Mouse (Mus musculus) MEL (cell line): Measurements from ENCODE around the gene Kcmf1. TPM values are rescaled to one million over a fixed set of nuclear protein-coding genes. Genes with fewer than 3 reads are reported as not detected.

Experiments
- DNase-seq: peaks from one replicate; pipeline ENCODE4 v3.0.0; 2011; ENCODE audit warnings: low read depth, low spot score
- H3K27ac ChIP-seq: 2 replicates; pipeline ENCODE4 v1.5.1; 2012; ENCODE audit warnings: low read depth, mild to moderate bottlenecking, control low read depth, low read length, moderate library complexity; ENCODE audit not compliant: control insufficient read depth
- H3K27me3 ChIP-seq, 2 experiments: fragments of 150-350 bp in 1 of 2; sonication (generic) in 1 of 2; 2 replicates each; pipeline ENCODE4 v1.6.1; 2012; ENCODE audit warnings: low read length in 2 of 2, mild to moderate bottlenecking in 2 of 2, improper control_type of control experiment in 1 of 2, moderate library complexity in 1 of 2; ENCODE audit not compliant: insufficient read depth in 2 of 2, control insufficient read depth in 1 of 2
- H3K36me3 ChIP-seq, 2 experiments: 2 replicates each; pipeline ENCODE4 v1.6.1; 2012 to 2014; ENCODE audit warnings: low read length in 2 of 2, improper control_type of control experiment in 1 of 2, inconsistent platforms in 1 of 2, mild to moderate bottlenecking in 1 of 2; ENCODE audit not compliant: insufficient read depth in 2 of 2, control insufficient read depth in 1 of 2
- H3K4me1 ChIP-seq, 2 experiments: fragments of 150-350 bp in 1 of 2; sonication (generic) in 1 of 2; 2 replicates each; pipeline ENCODE4 v1.6.1; 2012; ENCODE audit warnings: low read length in 2 of 2, improper control_type of control experiment in 1 of 2, mild to moderate bottlenecking in 1 of 2; ENCODE audit not compliant: insufficient read depth in 2 of 2, control insufficient read depth in 1 of 2
- H3K4me3 ChIP-seq, 2 experiments: fragments of 150-350 bp in 1 of 2; sonication (generic) in 1 of 2; 2 replicates each; pipeline ENCODE4 v1.5.1; 2012; ENCODE audit warnings: low read depth in 2 of 2, low read length in 2 of 2, mild to moderate bottlenecking in 2 of 2, moderate library complexity in 2 of 2, control low read depth in 1 of 2, improper control_type of control experiment in 1 of 2; ENCODE audit not compliant: control insufficient read depth in 1 of 2, insufficient read depth in 1 of 2
- H3K79me2 ChIP-seq: 2 replicates; pipeline ENCODE4 v1.6.1; 2012; ENCODE audit warnings: mild to moderate bottlenecking, low read length, moderate library complexity; ENCODE audit not compliant: control insufficient read depth, poor library complexity, insufficient read depth
- H3K9ac ChIP-seq: 2 replicates; pipeline ENCODE4 v1.6.1; 2012; ENCODE audit warnings: low read depth, mild to moderate bottlenecking, control low read depth, low read length, moderate library complexity; ENCODE audit not compliant: control insufficient read depth, poor library complexity, severe bottlenecking
- H3K9me3 ChIP-seq: fragments of 150-350 bp; sonication (generic); replicated peaks from 2 replicates; pipeline ENCODE4 v1.6.1; 2012; ENCODE audit warnings: mild to moderate bottlenecking, low read length, improper control_type of control experiment, moderate library complexity; ENCODE audit not compliant: insufficient read depth
- E2F4 ChIP-seq: IDR thresholded peaks from 2 replicates; pipeline ENCODE4 v1.6.1; 2011; ENCODE audit warnings: low read depth, low read length, improper control_type of control experiment, borderline replicate concordance
- ELF1 ChIP-seq: IDR thresholded peaks from 2 replicates; pipeline ENCODE4 v1.6.1; 2014; ENCODE audit warnings: low read depth, mild to moderate bottlenecking, inconsistent platforms, low read length, improper control_type of control experiment, moderate library complexity
- GABPA ChIP-seq: IDR thresholded peaks from 2 replicates; pipeline ENCODE4 v1.6.1; 2012; ENCODE audit warnings: low read depth, mild to moderate bottlenecking, inconsistent platforms, low read length, improper control_type of control experiment, moderate library complexity
- GATA1 ChIP-seq: IDR thresholded peaks from 2 replicates; pipeline ENCODE4 v1.6.1; 2011; ENCODE audit warnings: low read depth, low read length, improper control_type of control experiment
- HCFC1 ChIP-seq: IDR thresholded peaks from 2 replicates; pipeline ENCODE4 v1.6.1; 2012; ENCODE audit warnings: low read depth, mild to moderate bottlenecking, inconsistent platforms, low read length, improper control_type of control experiment, moderate library complexity
- JUND ChIP-seq: IDR thresholded peaks from 2 replicates; pipeline ENCODE4 v1.6.1; 2011; ENCODE audit warnings: low read depth, mild to moderate bottlenecking, improper control_type of control experiment, low read length
- MAFK ChIP-seq: IDR thresholded peaks from 2 replicates; pipeline ENCODE4 v1.6.1; 2011; ENCODE audit warnings: low read depth, mild to moderate bottlenecking, low read length, improper control_type of control experiment, borderline replicate concordance
- MAX ChIP-seq: IDR thresholded peaks from 2 replicates; pipeline ENCODE4 v1.6.1; 2011; ENCODE audit warnings: low read length, improper control_type of control experiment
- MAZ ChIP-seq: IDR thresholded peaks from 2 replicates; pipeline ENCODE4 v1.6.1; 2012; ENCODE audit warnings: low read depth, mild to moderate bottlenecking, inconsistent platforms, low read length, improper control_type of control experiment
- MEF2A ChIP-seq: IDR thresholded peaks from 2 replicates; pipeline ENCODE4 v1.6.1; 2014; ENCODE audit warnings: low read depth, mild to moderate bottlenecking, inconsistent platforms, low read length, improper control_type of control experiment; ENCODE audit not compliant: poor library complexity, insufficient replicate concordance, severe bottlenecking; ENCODE audit errors: extremely low read depth
- MXI1 ChIP-seq: IDR thresholded peaks from 2 replicates; pipeline ENCODE4 v1.6.1; 2011; ENCODE audit warnings: mild to moderate bottlenecking, low read depth, low read length, improper control_type of control experiment
- NELFE ChIP-seq: IDR thresholded peaks from 2 replicates; pipeline ENCODE4 v1.6.1; 2011; ENCODE audit warnings: low read depth, low read length, improper control_type of control experiment
- POLR2AphosphoS2 ChIP-seq: IDR thresholded peaks from 2 replicates; pipeline ENCODE4 v1.6.1; 2011; ENCODE audit warnings: low read length, improper control_type of control experiment
- RCOR1 ChIP-seq: IDR thresholded peaks from 2 replicates; pipeline ENCODE4 v1.6.1; 2012; ENCODE audit warnings: low read depth, mild to moderate bottlenecking, inconsistent platforms, low read length, improper control_type of control experiment
- SIN3A ChIP-seq: IDR thresholded peaks from 2 replicates; pipeline ENCODE4 v1.6.1; 2012; ENCODE audit warnings: low read length, improper control_type of control experiment, inconsistent platforms
- SMC3 ChIP-seq: IDR thresholded peaks from 2 replicates; pipeline ENCODE4 v1.6.1; 2011; ENCODE audit warnings: low read depth, low read length, improper control_type of control experiment
- USF2 ChIP-seq, 2 experiments: IDR thresholded peaks; 2 replicates each; pipeline ENCODE4 v1.6.1; 2011 to 2012; ENCODE audit warnings: improper control_type of control experiment in 2 of 2, low read length in 2 of 2, borderline replicate concordance in 1 of 2, inconsistent platforms in 1 of 2, low read depth in 1 of 2, mild to moderate bottlenecking in 1 of 2; ENCODE audit not compliant: insufficient read depth in 1 of 2
- ZKSCAN1 ChIP-seq: IDR thresholded peaks from 2 replicates; pipeline ENCODE4 v1.6.1; 2012; ENCODE audit warnings: low read depth, mild to moderate bottlenecking, inconsistent platforms, low read length, improper control_type of control experiment, moderate library complexity
- ZNF384 ChIP-seq: IDR thresholded peaks from 2 replicates; pipeline ENCODE4 v1.6.1; 2012; ENCODE audit warnings: low read depth, mild to moderate bottlenecking, inconsistent platforms, low read length, improper control_type of control experiment
- polyA plus RNA-seq, 2 experiments: library from polyadenylated mRNA; stranded (reverse) in 1 of 2; unstranded in 1 of 2; fragments of >175 nt in 1 of 2; fragments of >200 nt in 1 of 2; gene quantifications; 2 replicates each; pipeline versions ENCODE4 v1.2.1 to v1.2.4; 2012; ENCODE audit warnings: low replicate concordance in 2 of 2, low read depth in 1 of 2; ENCODE audit not compliant: insufficient read length in 2 of 2, insufficient read depth in 1 of 2, missing spikeins in 1 of 2
- total RNA-seq: library from RNA; depleted of rRNA; stranded (reverse); fragments of 300-350 nt; gene quantifications from 2 replicates; pipeline ENCODE4 v1.2.3, GENCODE M21; 2012

Gene Kcmf1
- total and polyA plus RNA-seq, 3 experiments = 77.0 to 195 (median 133) TPM

DNA sequence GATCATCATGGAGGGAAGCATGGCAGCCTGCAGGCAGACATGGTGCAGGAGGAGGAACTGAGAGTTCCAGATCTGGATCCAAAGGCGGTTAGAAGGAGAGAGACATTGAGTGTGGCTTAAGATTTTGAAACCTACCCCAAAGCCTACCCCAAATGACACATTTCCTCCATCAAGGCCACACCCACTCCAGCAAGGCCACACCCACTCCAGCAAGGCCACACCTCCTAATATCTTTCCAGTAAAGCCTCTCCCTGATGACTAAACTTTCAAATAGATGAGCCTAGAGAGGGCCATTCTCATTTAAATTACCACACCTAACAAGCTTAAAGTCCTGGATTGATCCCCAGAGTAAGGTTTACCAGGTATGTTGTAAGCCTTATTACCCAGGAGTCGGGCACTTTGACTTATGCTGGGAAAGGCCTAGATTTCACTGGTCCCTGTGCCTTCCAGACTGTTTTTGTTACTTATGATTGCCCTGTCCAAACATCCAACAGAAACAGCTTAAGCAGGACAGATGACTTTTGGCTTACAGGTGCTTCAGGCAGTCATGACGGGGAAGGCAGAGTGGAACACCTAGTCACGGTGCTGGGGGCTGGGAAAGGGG, 30.1 kb upstream of the Kcmf1 start:
- no peaks in the 10 kb centered on the region for H3K9me3 ChIP-seq
- H3K36me3 ChIP-seq = no peaks in the 10 kb centered on the region
- no peaks in the 10 kb centered on the region for H3K79me2 ChIP-seq
- H3K4me1 ChIP-seq = 0 out of 4 replicates have a peak, but pooled peaks cover 0 to 7% of the 10 kb centered on the region in 2 experiments
- TF ChIP-seq MXI1 = no peak
- DNase-seq = no peak
- no peak overlapping the region for H3K4me3 ChIP-seq
- no peak overlapping the region for H3K9ac ChIP-seq
- H3K27me3 ChIP-seq = no peaks in the 10 kb centered on the region
- H3K27ac ChIP-seq = no peak overlapping the region

DNA sequence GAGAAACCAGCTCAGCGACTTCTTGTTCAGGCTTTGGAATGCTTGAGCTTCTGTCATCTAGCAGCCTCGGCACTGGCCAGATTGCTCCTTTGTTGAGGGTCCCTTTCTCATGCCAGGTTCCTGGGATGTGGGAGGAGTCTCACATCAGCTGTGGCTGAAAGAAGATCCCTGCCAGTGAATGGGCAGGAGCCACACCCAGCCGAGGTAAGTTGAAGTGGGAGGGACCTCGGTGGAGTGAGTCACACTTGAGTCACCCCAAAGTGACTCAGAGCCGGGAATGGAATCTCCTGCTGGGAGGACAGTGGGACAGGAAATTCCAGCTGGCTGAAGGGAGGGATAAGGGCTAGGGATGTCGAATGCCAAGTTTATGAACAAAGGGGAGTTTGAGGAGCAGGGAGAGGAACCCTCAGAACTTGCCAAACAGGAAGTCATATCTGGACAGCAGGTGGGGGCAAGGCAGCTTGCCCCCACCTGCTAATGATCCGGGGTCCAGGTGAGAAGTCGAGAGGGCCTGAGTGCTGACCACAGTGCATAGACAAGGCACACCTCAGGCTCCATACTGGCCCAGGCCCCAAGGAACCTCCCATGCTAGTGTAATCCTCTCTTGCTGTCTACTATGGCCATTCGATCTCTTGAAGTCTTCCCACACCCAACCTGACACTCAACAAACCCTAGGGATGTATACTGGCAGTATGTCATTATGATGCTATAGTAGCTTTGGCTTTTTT, 27.1 kb upstream of the Kcmf1 start:
- Histone ChIP-seq H3K79me2 (no peaks in the 10 kb centered on the region), H3K36me3 (no peaks in the 10 kb centered on the region), H3K27ac (no peak overlapping the region), H3K9ac (no peak overlapping the region), H3K27me3 (no peaks in the 10 kb centered on the region), H3K4me3 (no peak overlapping the region), H3K4me1 (0 out of 4 replicates have a peak, but pooled peaks cover 0 to 7% of the 10 kb centered on the region in 2 experiments), H3K9me3 (no peaks in the 10 kb centered on the region)
- DNase-seq = peak; percentile 20
- TF ChIP-seq SIN3A (no peak), JUND (peak; percentile 45; the same call in 1 of the 2 replicates)

DNA sequence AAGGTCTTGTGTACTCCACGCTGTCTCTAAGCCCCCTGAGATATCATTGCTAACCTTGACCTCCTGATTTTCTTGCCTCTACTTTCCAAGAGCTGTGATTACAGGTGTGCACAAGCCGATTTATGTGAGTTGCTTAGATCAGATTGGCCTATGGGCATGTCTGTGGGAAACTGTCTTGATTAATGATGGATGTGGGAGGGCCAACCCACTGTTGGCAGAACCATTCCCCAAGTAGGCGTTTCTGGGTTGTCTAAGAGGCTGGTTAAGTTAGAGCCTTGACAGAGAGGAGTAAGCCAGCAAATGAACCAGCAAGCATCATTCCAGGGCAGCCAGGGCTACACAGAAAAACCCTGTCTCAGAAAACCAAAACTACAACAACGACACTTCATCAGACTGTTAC, 26.3 kb upstream of the Kcmf1 start:
- no peak for TF ChIP-seq HCFC1
- TF ChIP-seq ZKSCAN1 = no peak
- TF ChIP-seq MEF2A = no peak
- no peak for TF ChIP-seq ELF1
- TF ChIP-seq E2F4 = no peak
- no peak for TF ChIP-seq GATA1
- no peak for TF ChIP-seq MAZ
- TF ChIP-seq RCOR1 = no peak
- TF ChIP-seq NELFE = no peak
- TF ChIP-seq MAX = no peak
- no peak for TF ChIP-seq ZNF384
- no peak for TF ChIP-seq GABPA
- no peak for TF ChIP-seq USF2 (IDR thresholded peaks at IDR 0.05; ENCODE audit: borderline replicate concordance in 1 of 2, insufficient read depth in 1 of 2, low read depth in 1 of 2, low read length in 2 of 2)
- no peak for TF ChIP-seq POLR2AphosphoS2
- no peak for TF ChIP-seq MXI1
- no peak for TF ChIP-seq SMC3
- TF ChIP-seq MAFK = no peak
- TF ChIP-seq, all 39 proteins: peak for 0
- no peaks in the 10 kb centered on the region for H3K36me3 ChIP-seq
- H3K4me1 ChIP-seq = 0 out of 4 replicates have a peak, but pooled peaks cover 0 to 7% of the 10 kb centered on the region in 2 experiments
- no peak overlapping the region for H3K9ac ChIP-seq
- no peaks in the 10 kb centered on the region; a peak in 1 of 4 replicates for H3K27me3 ChIP-seq
- no peaks in the 10 kb centered on the region for H3K9me3 ChIP-seq
- no peak overlapping the region for H3K27ac ChIP-seq
- H3K4me3 ChIP-seq = no peak overlapping the region
- DNase-seq = no peak
- H3K79me2 ChIP-seq = no peaks in the 10 kb centered on the region
